Mouse (Mus musculus): ENCODE data around the gene Set. TPM values are rescaled to one million over a fixed set of nuclear protein-coding genes. Genes with fewer than 3 reads are reported as not detected.

Gene Set
- polyA plus RNA-seq, 1 experiment = 1,058 TPM

DNA sequence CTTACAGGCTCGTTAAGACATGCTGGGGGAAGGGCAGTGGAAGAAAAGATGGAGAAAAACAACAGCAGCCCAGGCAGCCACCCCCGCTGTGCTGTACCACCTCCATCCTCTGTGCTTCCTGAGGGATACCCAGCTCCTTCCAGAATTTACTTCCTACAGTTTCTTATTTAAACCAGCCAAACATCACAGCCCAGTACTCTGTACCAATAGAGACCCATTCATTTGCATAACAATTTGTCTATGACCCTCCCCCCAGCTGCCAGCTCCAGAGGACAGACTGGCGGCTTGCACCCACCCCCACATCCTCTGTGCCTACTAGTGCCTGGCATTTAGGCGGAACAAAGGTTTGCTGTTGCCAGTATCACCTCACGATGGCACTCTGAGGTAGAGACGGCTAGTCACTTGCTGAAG lies 62.5 kb downstream of the Set start:
- H3K27me3 ChIP-seq (ENCODE audit: control insufficient read depth, insufficient read depth, low read length, poor library complexity, severe bottlenecking) = no peaks in the 10 kb centered on the region
- no peaks in the 10 kb centered on the region for H3K36me3 ChIP-seq (ENCODE audit: control insufficient read depth, insufficient read depth, low read length, poor library complexity, severe bottlenecking)
- H3K4me1 ChIP-seq (ENCODE audit: control insufficient read depth, insufficient read depth, low read length) = peaks cover 6% of the 10 kb centered on the region
- H3K27ac ChIP-seq (ENCODE audit: insufficient read depth, low read length) = peak overlapping the region; percentile 51; the same call in 1 of the 2 replicates
- H3K9ac ChIP-seq (ENCODE audit: low read depth, poor library complexity, severe bottlenecking) = no peak overlapping the region
- H3K9me3 ChIP-seq (replicated peaks; ENCODE audit: control insufficient read depth, insufficient read depth, low read length, poor library complexity, severe bottlenecking) = no peaks in the 10 kb centered on the region
- TF ChIP-seq CTCF (IDR thresholded peaks at IDR 0.05; ENCODE audit: low read depth, low read length) = no peak
- 0 out of 2 replicates have a peak, but pooled peaks have one; percentile 40 for TF ChIP-seq EP300 (IDR thresholded peaks at IDR 0.05; ENCODE audit: insufficient read depth, low read depth, low read length)
- TF ChIP-seq POLR2A (IDR thresholded peaks at IDR 0.05; ENCODE audit: insufficient read depth, low read length) = no peak
- no peak overlapping the region for H3K4me3 ChIP-seq (ENCODE audit: low read depth, low read length)

DNA sequence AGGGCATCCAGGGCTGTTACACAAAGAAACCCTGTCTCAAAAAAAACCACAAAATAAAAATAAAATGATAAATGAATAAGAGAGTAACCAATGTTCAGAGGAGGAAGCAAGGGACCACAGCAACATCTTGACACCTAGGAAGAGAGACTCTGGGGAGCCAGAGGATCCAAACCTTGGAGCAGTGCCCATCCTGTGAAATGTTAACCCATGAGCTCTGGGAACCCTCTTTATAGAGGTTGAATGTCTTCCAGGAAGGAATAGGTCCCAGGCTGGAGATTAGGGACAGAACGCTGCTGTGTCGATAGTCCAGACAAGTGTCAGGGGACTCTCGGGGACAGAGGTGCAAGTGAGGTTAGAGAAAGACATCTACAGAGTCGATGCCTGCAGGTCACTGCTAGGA lies 63.1 kb downstream of the Set start:
- Histone ChIP-seq H3K9ac (ENCODE audit: low read depth, poor library complexity, severe bottlenecking) (no peak overlapping the region), H3K27ac (ENCODE audit: insufficient read depth, low read length) (peak overlapping the region; percentile 29; the same call in 1 of the 2 replicates), H3K36me3 (ENCODE audit: control insufficient read depth, insufficient read depth, low read length, poor library complexity, severe bottlenecking) (no peaks in the 10 kb centered on the region), H3K4me3 (ENCODE audit: low read depth, low read length) (no peak overlapping the region), H3K4me1 (ENCODE audit: control insufficient read depth, insufficient read depth, low read length) (peaks cover 6% of the 10 kb centered on the region), H3K27me3 (ENCODE audit: control insufficient read depth, insufficient read depth, low read length, poor library complexity, severe bottlenecking) (no peaks in the 10 kb centered on the region), H3K9me3 (replicated peaks; ENCODE audit: control insufficient read depth, insufficient read depth, low read length, poor library complexity, severe bottlenecking) (no peaks in the 10 kb centered on the region)
- TF ChIP-seq EP300 (IDR thresholded peaks at IDR 0.05; ENCODE audit: insufficient read depth, low read depth, low read length) = no peak
- no peak for TF ChIP-seq POLR2A (IDR thresholded peaks at IDR 0.05; ENCODE audit: insufficient read depth, low read length)
- no peak for TF ChIP-seq CTCF (IDR thresholded peaks at IDR 0.05; ENCODE audit: low read depth, low read length)

Other genes starting within 250 kb of the Set start
- gene Urm1, start 237.3 kb upstream of the Set start, polyA plus RNA-seq (2011; ENCODE audit: insufficient read depth, insufficient read length, low read depth, missing spikeins) = 31.0 and 32.8 TPM in 2 replicates
- gene Cercam, start 188.2 kb upstream of the Set start, polyA plus RNA-seq (2011; ENCODE audit: insufficient read depth, insufficient read length, low read depth, missing spikeins) = 24.6 and 25.9 TPM in 2 replicates
- gene Odf2, start 168.2 kb upstream of the Set start, polyA plus RNA-seq (2011; ENCODE audit: insufficient read depth, insufficient read length, low read depth, missing spikeins) = 241 and 257 TPM in 2 replicates
- gene Gle1, start 122.0 kb upstream of the Set start, polyA plus RNA-seq (2011; ENCODE audit: insufficient read depth, insufficient read length, low read depth, missing spikeins) = 56.4 and 59.7 TPM in 2 replicates
- gene Sptan1, start 91.8 kb upstream of the Set start, polyA plus RNA-seq (2011; ENCODE audit: insufficient read depth, insufficient read length, low read depth, missing spikeins) = 200 and 235 TPM in 2 replicates
- gene Wdr34, start 8.5 kb upstream of the Set start, polyA plus RNA-seq (2011; ENCODE audit: insufficient read depth, insufficient read length, low read depth, missing spikeins) = 20.6 and 22.2 TPM in 2 replicates
- gene Pkn3, start 20.3 kb downstream of the Set start, polyA plus RNA-seq (2011; ENCODE audit: insufficient read depth, insufficient read length, low read depth, missing spikeins) = 15.2 and 17.2 TPM in 2 replicates
- 39.0 and 41.2 TPM in 2 replicates for gene Zdhhc12, start 36.3 kb downstream of the Set start, polyA plus RNA-seq (2011; ENCODE audit: insufficient read depth, insufficient read length, low read depth, missing spikeins)
- gene Zer1, start 67.2 kb downstream of the Set start, polyA plus RNA-seq (2011; ENCODE audit: insufficient read depth, insufficient read length, low read depth, missing spikeins) = 33.8 and 35.1 TPM in 2 replicates
- 171 and 173 TPM in 2 replicates for gene Tbc1d13, start 76.4 kb downstream of the Set start, polyA plus RNA-seq (2011; ENCODE audit: insufficient read depth, insufficient read length, low read depth, missing spikeins)
- gene Endog, start 114.1 kb downstream of the Set start, polyA plus RNA-seq (2011; ENCODE audit: insufficient read depth, insufficient read length, low read depth, missing spikeins) = 6.5 and 8.0 TPM in 2 replicates
- 45.9 and 50.5 TPM in 2 replicates for gene Spout1, start 121.1 kb downstream of the Set start, polyA plus RNA-seq (2011; ENCODE audit: insufficient read depth, insufficient read length, low read depth, missing spikeins)
- gene Kyat1, start 148.5 kb downstream of the Set start, polyA plus RNA-seq (2011; ENCODE audit: insufficient read depth, insufficient read length, low read depth, missing spikeins) = 9.6 and 12.3 TPM in 2 replicates
- 19.2 and 22.0 TPM in 2 replicates for gene Lrrc8a, start 180.3 kb downstream of the Set start, polyA plus RNA-seq (2011; ENCODE audit: insufficient read depth, insufficient read length, low read depth, missing spikeins)
- gene Gm28035, start 183.2 kb downstream of the Set start, polyA plus RNA-seq (2011; ENCODE audit: insufficient read depth, insufficient read length, low read depth, missing spikeins) = 1.5 TPM in 1 of 2 replicates, not detected in the other
- gene Phyhd1, start 208.8 kb downstream of the Set start, polyA plus RNA-seq (2011; ENCODE audit: insufficient read depth, insufficient read length, low read depth, missing spikeins) = 11.4 and 13.0 TPM in 2 replicates
- gene Gm28038, start 223.7 kb downstream of the Set start, polyA plus RNA-seq (2011; ENCODE audit: insufficient read depth, insufficient read length, low read depth, missing spikeins) = 114 and 138 TPM in 2 replicates
- 3.4 and 3.8 TPM in 2 replicates for gene Dolk, start 229.0 kb downstream of the Set start, polyA plus RNA-seq (2011; ENCODE audit: insufficient read depth, insufficient read length, low read depth, missing spikeins)
- 134 and 138 TPM in 2 replicates for gene Nup188, start 229.0 kb downstream of the Set start, polyA plus RNA-seq (2011; ENCODE audit: insufficient read depth, insufficient read length, low read depth, missing spikeins)